Mouse (Mus musculus) urinary bladder, adult 18-20 months (tissue): ENCODE results near the gene Yeats4.
"Not testable (repeated sequence)": the region's sequence is repeated elsewhere in the genome, so short reads cannot be mapped to it uniquely, and the experiment has no call there.

Experiments
- DNase-seq, 2 experiments: peaks; one replicate each; pipeline ENCODE4 v3.0.0; 2022; ENCODE audit warnings: low spot score in 2 of 2, mixed read lengths in 2 of 2

The Yeats4 gene

GRCm38 (mm10) chr10:117224102-117224990, at the start of gene Yeats4:
TSS of gene Yeats4 (minus strand) at chr10:117224507.
- DNase-seq = peak; percentile 90 to 99

GRCm38 (mm10) chr10:117272023-117272422, 47.7 kb upstream of the Yeats4 start:
- DNase-seq = no peak

- DNase-seq = no peak
These were observed 35.6 kb upstream of the Yeats4 start for GRCm38 (mm10) chr10:117259870-117260269.

GRCm38 (mm10) chr10:117238603-117239002, 14.3 kb upstream of the Yeats4 start, which contains the start of gene 9530003J23Rik:
TSS of gene 9530003J23Rik (minus strand) at chr10:117238703.
- DNase-seq = no peak

GRCm38 (mm10) chr10:117235866-117236265, 11.6 kb upstream of the Yeats4 start:
- DNase-seq = no peak

GRCm38 (mm10) chr10:117234825-117235224, 10.5 kb upstream of the Yeats4 start:
- no peak for DNase-seq

GRCm38 (mm10) chr10:117229826-117230225, 5.5 kb upstream of the Yeats4 start:
- no peak for DNase-seq

GRCm38 (mm10) chr10:117226002-117226401, 1.7 kb upstream of the Yeats4 start:
- no peak for DNase-seq

- no peak for DNase-seq
These were observed 787 bp upstream of the Yeats4 start for GRCm38 (mm10) chr10:117225094-117225493.

GRCm38 (mm10) chr10:117223758-117224101, 577 bp downstream of the Yeats4 start:
- DNase-seq = no peak

- no peak for DNase-seq
These were observed 1.5 kb downstream of the Yeats4 start for GRCm38 (mm10) chr10:117222821-117223220.

GRCm38 (mm10) chr10:117218351-117218750, 6.0 kb downstream of the Yeats4 start:
- no peak for DNase-seq

- DNase-seq = no peak
These were observed 7.0 kb downstream of the Yeats4 start for GRCm38 (mm10) chr10:117217246-117217840.

- DNase-seq = no peak
These were observed 7.5 kb downstream of the Yeats4 start for GRCm38 (mm10) chr10:117216793-117217192.

- DNase-seq = no peak
These were observed 8.2 kb downstream of the Yeats4 start for GRCm38 (mm10) chr10:117216132-117216495.

- no peak for DNase-seq
These were observed 8.7 kb downstream of the Yeats4 start for GRCm38 (mm10) chr10:117215409-117216131.

GRCm38 (mm10) chr10:117211023-117211422, 13.3 kb downstream of the Yeats4 start:
- DNase-seq = no peak

- DNase-seq = no peak
These were observed 14.8 kb downstream of the Yeats4 start for GRCm38 (mm10) chr10:117209469-117209938.

GRCm38 (mm10) chr10:117208787-117209186, 15.5 kb downstream of the Yeats4 start:
- not testable (repeated sequence) for DNase-seq

GRCm38 (mm10) chr10:117208221-117208620, 16.1 kb downstream of the Yeats4 start:
- no peak for DNase-seq

- DNase-seq = no peak
These were observed 18.2 kb downstream of the Yeats4 start for GRCm38 (mm10) chr10:117206070-117206469.

GRCm38 (mm10) chr10:117203558-117203981, 20.7 kb downstream of the Yeats4 start:
- DNase-seq = no peak
